Mouse (Mus musculus) activated CD4-positive, CD25-positive, alpha-beta regulatory T cell, adult 4 months (primary cell): ENCODE results near the gene Susd4. TPM values are rescaled to one million over a fixed set of nuclear protein-coding genes. Genes with fewer than 3 reads are reported as not detected.

Source experiments
- ATAC-seq: one replicate; pipeline ENCODE4 v1.8.0; 2017
- polyA plus RNA-seq, 2 experiments: library from polyadenylated mRNA; unstranded; fragments of 100-300 nt; shearing (Covaris generic); gene quantifications; one replicate each; pipeline ENCODE4 v1.2.1; 2017

Susd4 gene
- polyA plus RNA-seq, 2 experiments from 2014 or later, result 0.61 to 0.93 TPM

DNA sequence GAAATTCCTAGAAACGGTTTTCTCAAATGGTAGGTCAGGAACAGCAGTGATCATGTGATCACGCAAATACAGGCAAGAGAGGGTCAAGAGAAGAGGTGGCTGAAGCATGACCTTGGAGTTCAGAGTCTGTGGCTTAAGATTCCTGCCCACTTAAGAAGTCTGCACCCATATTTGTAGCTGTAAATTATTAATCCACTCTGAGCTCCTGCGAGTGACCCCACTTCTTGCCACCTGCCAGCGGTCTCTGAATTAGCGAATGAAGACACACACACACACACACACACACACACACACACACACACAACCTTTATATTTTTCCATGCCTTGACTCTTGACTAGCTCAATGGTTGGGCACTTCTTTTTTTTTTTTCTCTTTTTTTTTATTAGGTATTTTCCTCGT lies 99.7 kb downstream of the Susd4 start:
- ATAC-seq, result no peak

GRCm38 (mm10) chr1:182867886-182868285 lies 104.2 kb downstream of the Susd4 start:
- ATAC-seq, result no peak

DNA sequence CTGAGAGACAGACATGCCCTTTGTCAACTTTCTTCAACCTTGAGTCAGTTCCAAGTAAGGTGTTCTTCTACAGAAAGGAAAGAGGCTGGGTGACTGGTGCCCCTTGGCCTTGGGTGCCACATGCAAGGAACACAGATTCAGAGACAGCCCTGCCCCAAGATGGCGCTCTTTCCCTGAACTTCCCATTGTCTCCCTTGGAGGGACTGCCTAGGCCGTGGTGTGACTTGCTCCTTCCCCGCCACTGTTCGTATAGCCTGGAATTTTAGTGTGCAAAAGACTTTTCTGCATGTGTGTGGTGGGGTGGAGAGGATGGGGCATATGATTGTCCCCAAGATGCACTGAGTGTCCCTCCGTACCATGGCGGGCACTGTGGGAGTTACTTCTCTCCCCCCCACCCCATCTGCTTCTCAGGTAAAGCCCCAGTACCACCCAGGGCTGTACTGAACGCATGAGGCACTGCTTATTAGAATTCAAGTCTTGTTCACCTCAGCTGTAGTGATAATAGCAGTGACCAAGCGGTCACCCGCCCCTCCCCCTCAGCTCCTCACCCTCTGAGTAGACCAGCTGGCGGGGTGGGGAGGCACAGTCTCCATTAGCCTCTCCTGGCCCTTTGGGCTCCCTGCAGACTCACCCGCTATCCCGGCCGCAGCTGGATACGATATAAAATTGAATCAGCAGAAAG lies 104.9 kb downstream of the Susd4 start:
- ATAC-seq, result no peak

DNA sequence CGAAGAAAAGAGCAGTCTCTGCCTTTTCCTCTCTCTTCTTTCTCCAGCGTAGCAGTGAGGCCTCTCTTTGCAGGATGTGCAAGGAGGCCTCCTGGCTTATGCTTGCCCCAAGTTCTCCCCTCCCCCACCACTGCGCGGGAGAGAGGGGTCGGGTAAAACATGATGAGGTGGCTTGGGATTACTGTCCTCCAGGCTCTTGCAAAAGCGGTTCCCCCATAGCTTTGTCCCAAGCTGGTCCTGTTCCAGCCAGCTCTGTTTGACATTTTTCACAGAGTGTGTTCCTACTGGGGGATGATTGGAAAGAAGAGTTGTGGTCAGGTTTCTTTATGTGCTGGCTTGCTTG lies 105.4 kb downstream of the Susd4 start:
- no peak for ATAC-seq

DNA sequence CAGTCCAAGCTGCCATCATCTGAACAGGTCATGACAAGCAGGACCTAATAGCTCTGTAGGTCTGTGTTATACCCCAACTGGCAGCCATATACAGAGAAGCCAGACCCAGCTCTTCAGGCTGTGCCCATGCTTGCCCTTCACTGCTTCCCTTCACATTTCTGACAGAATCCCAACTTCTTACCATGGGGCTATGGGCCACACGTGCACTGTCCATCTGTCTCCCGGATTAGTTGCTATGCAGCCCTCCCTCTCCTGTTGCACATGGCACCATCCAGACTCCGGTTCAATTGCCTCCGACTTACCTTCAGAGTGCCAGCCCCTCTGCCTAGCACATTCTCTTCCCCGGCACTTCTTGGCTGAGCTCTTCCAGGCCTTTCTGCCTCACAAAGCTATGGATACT lies 114.5 kb downstream of the Susd4 start:
- no peak for ATAC-seq

DNA sequence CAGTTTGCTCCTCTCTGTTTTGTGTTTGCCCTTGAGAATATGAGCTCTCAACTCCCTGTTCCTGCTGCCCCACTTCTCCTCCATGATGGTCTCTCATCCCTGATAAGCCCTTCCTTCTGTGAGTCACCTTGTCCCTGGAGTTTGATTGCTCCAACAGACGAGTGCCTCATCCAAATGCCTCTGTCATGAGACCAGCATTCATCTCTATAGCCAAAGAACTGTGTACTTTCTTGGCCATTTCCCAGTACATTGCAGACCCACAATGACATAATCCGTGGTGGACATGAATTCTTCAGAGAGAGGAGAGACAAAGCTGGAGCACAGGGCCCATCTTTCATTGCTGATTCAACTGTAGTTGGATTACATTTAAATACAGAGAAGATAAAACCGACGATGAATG lies 115.1 kb downstream of the Susd4 start:
- no peak for ATAC-seq

DNA sequence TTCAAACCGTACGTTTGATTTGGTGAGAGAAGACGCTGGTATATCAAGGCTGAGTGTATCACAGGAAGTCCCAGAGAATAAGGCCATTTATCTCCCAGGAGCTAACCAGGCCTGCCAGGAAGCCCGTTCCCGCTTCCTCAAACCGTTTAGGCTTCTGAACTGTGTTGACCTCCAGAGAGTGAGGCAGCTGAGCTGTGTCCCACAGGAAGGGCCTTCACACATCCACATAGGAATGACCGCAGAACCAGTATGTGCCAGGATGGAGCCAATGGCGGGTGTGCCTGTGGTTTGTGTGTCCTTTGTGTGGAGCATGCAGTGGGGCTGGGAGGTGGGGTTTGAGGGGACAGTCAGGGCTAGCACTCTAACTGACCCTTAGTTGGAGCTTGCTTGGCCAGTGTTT lies 117.6 kb downstream of the Susd4 start:
- ATAC-seq, result no peak

- ATAC-seq, result no peak
These were observed 119.0 kb downstream of the Susd4 start for GRCm38 (mm10) chr1:182882611-182883010.

- no peak for ATAC-seq
These were observed 132.0 kb downstream of the Susd4 start for GRCm38 (mm10) chr1:182895698-182896097.

DNA sequence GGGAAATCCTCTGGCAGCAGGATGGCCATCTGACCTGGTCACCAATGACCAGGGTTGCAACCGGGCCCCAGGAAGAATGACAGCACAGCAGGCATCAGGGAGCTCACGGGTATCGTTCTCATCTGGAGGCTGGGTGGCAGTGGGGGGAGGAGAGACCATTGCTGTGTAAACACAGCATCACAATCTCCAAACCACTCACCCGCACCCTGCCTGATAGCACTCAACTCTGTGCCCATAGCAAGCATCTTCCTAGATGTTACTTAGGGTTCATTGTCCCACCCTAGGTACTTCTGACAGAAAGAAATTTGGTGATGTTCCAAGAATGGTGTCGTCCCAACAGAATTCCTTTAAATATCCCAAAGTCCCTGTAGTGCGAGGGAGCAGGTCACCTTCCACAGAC lies 133.4 kb downstream of the Susd4 start:
- no peak for ATAC-seq

DNA sequence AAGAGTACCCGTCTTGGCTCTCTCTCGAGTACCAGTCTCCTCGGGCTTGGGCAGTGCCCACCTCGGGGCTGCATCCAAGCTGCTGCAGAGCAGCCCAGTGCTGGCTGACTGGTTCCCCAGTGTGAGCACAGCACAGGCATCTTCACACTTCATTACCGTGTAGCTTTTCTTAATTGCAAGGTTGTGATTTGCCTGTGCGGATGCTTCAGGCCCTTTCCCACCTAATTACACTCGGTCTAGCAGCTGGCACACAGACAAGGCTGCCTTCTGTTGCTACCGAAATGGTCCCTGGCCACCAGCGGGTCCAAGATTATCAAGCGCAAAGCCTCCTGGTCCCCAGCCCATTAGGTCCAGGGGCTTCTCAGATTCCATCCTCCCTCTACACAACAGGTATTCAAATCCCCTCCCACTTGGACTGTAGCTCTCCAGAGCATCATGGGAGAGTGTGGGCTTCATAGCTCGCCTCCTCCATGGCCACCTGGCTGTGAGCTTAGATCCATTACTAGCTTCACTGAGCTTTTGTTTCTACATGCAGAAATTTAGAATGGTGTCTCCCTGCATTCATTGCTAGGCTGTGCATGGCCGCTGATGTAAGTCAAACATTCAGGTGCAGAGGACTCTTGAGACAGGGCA lies 134.0 kb downstream of the Susd4 start:
- no peak for ATAC-seq

DNA sequence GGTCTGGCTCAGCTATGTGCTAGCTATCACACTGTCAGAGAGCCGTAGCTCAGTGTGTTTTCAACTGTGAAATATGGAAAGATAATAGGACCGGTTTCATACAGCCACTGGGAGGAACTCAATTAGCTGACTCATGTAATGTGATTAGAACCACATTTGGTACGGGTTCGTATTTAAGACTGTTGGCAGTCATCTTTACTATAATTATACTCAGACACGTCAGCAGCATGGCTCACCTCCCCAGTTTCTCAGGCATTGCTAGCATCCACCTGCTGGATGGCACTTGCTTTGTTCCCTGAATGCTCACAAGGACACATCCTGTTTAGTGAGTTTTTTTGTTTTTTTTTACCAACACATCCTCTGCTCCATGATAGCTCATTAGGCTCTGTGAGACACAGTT lies 138.4 kb downstream of the Susd4 start:
- ATAC-seq, result no peak

- ATAC-seq, result no peak
These were observed 139.2 kb downstream of the Susd4 start for GRCm38 (mm10) chr1:182902906-182903305.

DNA sequence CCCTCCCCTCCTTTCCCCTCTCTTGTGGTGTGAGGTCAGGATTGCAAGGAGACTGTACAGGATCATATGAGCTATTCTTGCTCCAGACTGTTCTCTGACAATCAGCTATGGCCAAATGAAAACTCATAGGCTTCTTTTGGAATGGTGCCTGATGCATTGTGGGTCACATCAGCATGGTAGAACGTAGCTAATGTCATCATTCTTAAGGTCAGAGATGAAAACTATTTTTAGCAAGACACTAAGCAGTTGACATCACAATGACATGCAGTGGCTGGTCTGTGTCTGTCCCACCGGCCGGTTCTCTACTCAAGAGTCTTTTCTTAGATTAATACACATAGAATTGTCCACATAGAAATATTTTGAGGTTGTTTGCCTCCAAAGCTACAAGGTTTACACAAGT lies 142.0 kb downstream of the Susd4 start:
- no peak for ATAC-seq

GRCm38 (mm10) chr1:182908050-182909036 lies 144.7 kb downstream of the Susd4 start:
- no peak for ATAC-seq

- no peak for ATAC-seq
These were observed 145.4 kb downstream of the Susd4 start for GRCm38 (mm10) chr1:182909066-182909465.

DNA sequence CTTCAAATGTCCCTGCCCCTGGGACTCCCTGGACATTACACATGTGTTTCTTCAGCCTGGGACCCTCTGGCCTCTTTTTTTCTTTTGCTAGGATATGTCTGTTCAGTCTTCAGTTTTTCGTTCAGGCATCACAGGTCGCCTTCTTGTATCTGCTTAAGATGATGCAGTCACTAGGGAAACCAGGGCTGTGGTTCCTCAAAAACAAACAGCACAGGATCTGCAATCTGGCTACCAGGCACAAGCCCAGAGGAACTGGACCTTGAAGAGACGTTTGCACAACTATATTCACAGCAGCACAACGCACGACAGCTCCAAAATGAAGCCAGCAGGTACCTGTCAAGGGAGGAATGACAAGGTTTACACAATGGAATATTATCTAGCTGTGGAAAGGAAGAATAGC lies 145.9 kb downstream of the Susd4 start:
- ATAC-seq, result no peak

DNA sequence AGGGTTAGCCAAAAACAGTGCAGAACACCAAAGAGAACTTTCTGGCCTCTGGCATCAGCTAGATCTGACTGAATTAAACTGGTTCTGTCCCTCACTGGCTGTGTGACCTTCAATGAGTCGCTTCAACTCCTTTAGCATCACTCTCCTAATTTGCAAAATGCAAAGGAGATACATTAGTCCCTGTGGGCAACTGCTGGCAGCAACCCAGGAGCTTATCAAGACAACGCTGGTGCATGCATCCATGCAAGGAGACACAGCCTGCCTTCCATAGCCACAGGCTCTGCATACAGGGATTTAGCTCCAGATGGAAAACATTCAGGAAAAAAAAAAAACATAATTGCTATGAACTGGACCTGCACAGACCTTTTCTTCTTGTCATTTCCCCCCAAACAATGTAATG lies 148.9 kb downstream of the Susd4 start:
- ATAC-seq, result no peak

GRCm38 (mm10) chr1:182914121-182914908 lies 150.7 kb downstream of the Susd4 start:
- ATAC-seq, result no peak

GRCm38 (mm10) chr1:182916166-182916565 lies 152.5 kb downstream of the Susd4 start:
- no peak for ATAC-seq

- no peak for ATAC-seq
These were observed 155.2 kb downstream of the Susd4 start for GRCm38 (mm10) chr1:182918718-182919346.

DNA sequence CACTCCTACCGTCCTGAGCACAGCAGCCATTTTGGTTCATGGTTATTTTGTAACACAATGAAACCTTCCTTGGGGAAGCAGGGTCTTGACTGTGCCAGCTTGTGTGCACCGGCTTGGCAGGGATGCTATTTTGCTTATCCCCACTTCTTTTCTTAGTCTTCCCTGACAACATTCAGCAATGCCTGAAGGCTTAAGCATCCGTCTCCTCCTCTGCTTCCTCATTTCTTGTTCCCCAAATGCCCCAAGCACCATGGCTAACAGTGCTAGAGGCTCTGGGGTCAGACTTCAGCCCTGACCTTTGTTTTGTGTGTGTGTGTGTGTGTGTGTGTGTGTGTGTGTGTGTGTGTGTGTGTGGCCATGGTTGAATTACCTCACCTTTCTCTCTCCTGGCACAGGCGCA lies 159.2 kb downstream of the Susd4 start:
- no peak for ATAC-seq
